Mouse (Mus musculus): ENCODE data around the gene 4930522H14Rik. TPM values are rescaled to one million over a fixed set of nuclear protein-coding genes. Genes with fewer than 3 reads are reported as not detected.

The 4930522H14Rik gene
- polyA plus RNA-seq, 1 experiment, result 26.3 TPM

- TF ChIP-seq CTCF (IDR thresholded peaks at IDR 0.05; ENCODE audit: control insufficient read depth, insufficient read depth, insufficient replicate concordance, low read depth, low read length) (no peak), POLR2A (IDR thresholded peaks at IDR 0.05; ENCODE audit: control insufficient read depth, low read depth, low read length) (no peak)
- Histone ChIP-seq H3K4me3 (ENCODE audit: control insufficient read depth, low read depth, low read length) (no peak overlapping the region), H3K4me1 (ENCODE audit: control insufficient read depth, insufficient read depth, low read length) (no peaks in the 10 kb centered on the region), H3K36me3 (ENCODE audit: control insufficient read depth, insufficient read depth, low read length) (no peaks in the 10 kb centered on the region; the same call in 1 of the 2 replicates), H3K27ac (ENCODE audit: control insufficient read depth, insufficient read depth, low read depth, low read length) (no peak overlapping the region), H3K27me3 (ENCODE audit: control insufficient read depth, insufficient read depth, low read length) (no peaks in the 10 kb centered on the region)
These were observed 74.3 kb downstream of the 4930522H14Rik start for GRCm38 (mm10) chr4:109456821-109457220.

Other genes starting within 250 kb of the 4930522H14Rik start
- gene Ttc39a, start 124.7 kb downstream of the 4930522H14Rik start, polyA plus RNA-seq (2012; rRNA removed), result 179 and 183 TPM in 2 replicates
- 43.0 and 44.2 TPM in 2 replicates for gene Rnf11, start 46.6 kb downstream of the 4930522H14Rik start, polyA plus RNA-seq (2012; rRNA removed)
- 52.0 and 58.3 TPM in 2 replicates for gene Cdkn2c, start 135.9 kb upstream of the 4930522H14Rik start, polyA plus RNA-seq (2012; rRNA removed)
- gene Faf1, start 145.3 kb upstream of the 4930522H14Rik start, polyA plus RNA-seq (2012; rRNA removed), result 17.9 and 18.0 TPM in 2 replicates